ENCODE assay signal across 10 mouse cellular contexts in the genomic region with DNA sequence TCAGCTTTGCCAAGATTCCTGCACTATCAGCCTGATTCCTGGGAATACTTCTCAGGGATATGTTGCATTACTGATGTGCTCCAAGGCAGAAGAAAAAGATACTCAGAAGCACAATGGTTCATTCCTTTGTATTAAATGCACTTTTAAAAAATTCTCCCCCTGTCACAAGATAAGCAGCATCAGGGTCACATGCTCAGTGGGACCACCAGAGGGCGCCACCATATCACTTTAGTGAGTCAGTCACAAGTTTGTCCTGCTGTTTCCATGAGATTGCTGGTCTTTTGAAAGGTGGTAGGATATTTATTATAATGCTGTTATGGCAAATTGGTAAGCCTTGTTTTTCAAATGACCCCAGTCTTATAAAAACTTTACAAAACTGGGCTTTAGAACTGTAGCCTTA. TPM values are rescaled to one million over a fixed set of nuclear protein-coding genes. Genes with fewer than 3 reads are reported as not detected.
A peak's percentile ranks its signal among the peaks of the same experiment; 100 is the strongest.
DNase-seq lines count a peak whose midpoint lies in the region; ATAC-seq and TF ChIP-seq lines count a peak whose summit lies in the region.
"Had no signal": no experiment of that assay in that cellular context is flagged by ENCODE, and none has a peak within 500 bp of the region (broad histone marks: within the 10 kb centered on the region; RNA-seq: fewer than 3 reads in every experiment).

No protein-coding gene starts in this region.

- POLR2A ChIA-PET in Patski (lab: Charles Lee), result no interaction called here

- CTCF ChIA-PET in Patski (lab: Charles Lee), result interaction anchor here (1.0 to 1.8 kb wide), 4 partner anchors 10 to 88 kb away, joined by 4 to 5 read pairs (median 4); no protein-coding TSS in a partner anchor

- no peaks in the 10 kb centered on the region for H3K4me1 ChIP-seq in intestine, postnatal 0 days (replicated peaks; ENCODE audit: control insufficient read depth, insufficient read depth, low read length)
- H3K4me1 ChIP-seq in intestine, embryonic 15.5 days (replicated peaks), result no peaks in the 10 kb centered on the region

- WGBS in intestine, postnatal 0 days, result 3% methylated on average over 1 of the region's 1 CpGs
- 0% methylated on average over 1 of the region's 1 CpGs for WGBS in intestine, embryonic 15.5 days

- H3K9me3 ChIP-seq in intestine, postnatal 0 days (ENCODE audit: control insufficient read depth), result no peaks in the 10 kb centered on the region
- H3K9me3 ChIP-seq in intestine, embryonic 15.5 days, result no peaks in the 10 kb centered on the region

- no peaks in the 10 kb centered on the region for H3K79me2 ChIP-seq in C2C12 (ENCODE audit: control insufficient read depth, insufficient read depth)

- H3ac ChIP-seq in C2C12 (ENCODE audit: control insufficient read depth, insufficient read length, low read depth), result no peak overlapping the region

- no peak overlapping the region for H3K4me2 ChIP-seq in intestine, postnatal 0 days (replicated peaks; ENCODE audit: low read depth)
- H3K4me2 ChIP-seq in intestine, embryonic 15.5 days (replicated peaks), result no peak overlapping the region

- no peaks in the 10 kb centered on the region for H3K36me3 ChIP-seq in intestine, postnatal 0 days (ENCODE audit: control insufficient read depth, insufficient read depth)
- H3K36me3 ChIP-seq in intestine, embryonic 15.5 days, result no peaks in the 10 kb centered on the region
- peaks cover 9% of the 10 kb centered on the region for H3K36me3 ChIP-seq in C2C12 (ENCODE audit: control insufficient read depth, insufficient read depth)

- no peak overlapping the region for H3K27ac ChIP-seq in intestine, postnatal 0 days (ENCODE audit: low read depth, low read length)
- H3K27ac ChIP-seq in intestine, embryonic 15.5 days, result no peak overlapping the region

- no peak overlapping the region for H3K4me3 ChIP-seq in intestine, postnatal 0 days (ENCODE audit: low read depth, low read length)
- no peak overlapping the region for H3K4me3 ChIP-seq in intestine, embryonic 15.5 days (replicated peaks)
- H3K4me3 ChIP-seq in C2C12 (ENCODE audit: insufficient read depth, poor library complexity, severe bottlenecking), result no peak overlapping the region

- no peak for DNase-seq in Patski (ENCODE audit: low read depth, low spot score)
- DNase-seq in cerebellum, postnatal 36 days, result peak; percentile 53 to 58
- DNase-seq in kidney, postnatal 14 days, result peak; percentile 31

- peak; percentile 74 for TF ChIP-seq CTCF in intestine, postnatal 0 days (IDR thresholded peaks at IDR 0.05; ENCODE audit: low read depth)
- peak; percentile 8 for TF ChIP-seq CTCF in C2C12 (IDR thresholded peaks at IDR 0.05; ENCODE audit: control insufficient read depth, insufficient read depth, insufficient read length)
- peak; percentile 79 for TF ChIP-seq CTCF in Patski (IDR thresholded peaks at IDR 0.05)

- no peak for ATAC-seq in intestine, postnatal 0 days
- no peak for ATAC-seq in intestine, embryonic 15.5 days
- no peak for ATAC-seq in Patski
- ATAC-seq in megakaryocyte-erythroid progenitor cell, adult 5-6 weeks (replicated peaks; ENCODE audit: low FRiP score, low TSS enrichment, poor library complexity, severe bottlenecking), result peak; percentile 73; the same call in 1 of the 2 replicates
- no peak for ATAC-seq in monocyte, adult 5-6 weeks (replicated peaks; ENCODE audit: insufficient number of reproducible peaks, low FRiP score, low TSS enrichment, poor library complexity, severe bottlenecking)

- in situ Hi-C loops in Patski (cut with MboI; ENCODE audit: low pct_unique_long_range_greater_than_20kb), result no loop called here

- no peaks in the 10 kb centered on the region for H3K79me3 ChIP-seq in C2C12 (ENCODE audit: low read depth)

- H3K27me3 ChIP-seq in intestine, postnatal 0 days (replicated peaks; ENCODE audit: control insufficient read depth, insufficient read depth, low read length), result no peaks in the 10 kb centered on the region
- H3K27me3 ChIP-seq in intestine, embryonic 15.5 days (replicated peaks), result no peaks in the 10 kb centered on the region
- no peaks in the 10 kb centered on the region for H3K27me3 ChIP-seq in C2C12 (ENCODE audit: control insufficient read depth, insufficient read depth, insufficient read length)
- H3K27me3 ChIP-seq in Patski, result peaks cover 41% of the 10 kb centered on the region

- H3K9ac ChIP-seq in intestine, postnatal 0 days (ENCODE audit: low read depth, low read length), result no peak overlapping the region
- no peak overlapping the region for H3K9ac ChIP-seq in intestine, embryonic 15.5 days

TF ChIP-seq in C2C12, 6 proteins besides CTCF, POLR2A, EP300 and RAD21:
- TF ChIP-seq USF1 (IDR thresholded peaks at IDR 0.05; ENCODE audit: low read depth) (no peak), MYOG (IDR thresholded peaks at IDR 0.05; ENCODE audit: control insufficient read depth, extremely low read depth, insufficient read length) (no peak), MYOD1 (IDR thresholded peaks at IDR 0.05; ENCODE audit: control insufficient read depth, insufficient read length, low read depth) (no peak), MAX (IDR thresholded peaks at IDR 0.05) (no peak), CEBPB (IDR thresholded peaks at IDR 0.05; ENCODE audit: low read depth) (no peak), FOSL1 (IDR thresholded peaks at IDR 0.05; ENCODE audit: insufficient read depth, low read length, poor library complexity, severe bottlenecking) (no peak)
TF ChIP-seq in C2C12: peak in this region for 0.

RNA-seq across cellular contexts. Expression of gene Ripply1, which starts 30.3 kb away (rescaled TPM):
- not detected in 2 replicates for polyA plus RNA-seq in intestine, postnatal 0 days (2015; fragmentation: Nextera tagmentation; extraction: Ambion mirVana)
- polyA plus RNA-seq in intestine, embryonic 15.5 days (2015; fragmentation: Nextera tagmentation; extraction: Ambion mirVana), result not detected in 2 replicates
- not detected for polyA plus RNA-seq in C2C12 (2012; fragmentation: generic; extraction: Trizol)
- 13.6 TPM for polyA plus RNA-seq in Patski (2021)
- total RNA-seq in megakaryocyte-erythroid progenitor cell, adult 5-6 weeks (2014; fragmentation: Nextera tagmentation), result not detected in 2 replicates
- not detected in 2 replicates for total RNA-seq in megakaryocyte-erythroid progenitor cell, adult 5-6 weeks (2017)
- total RNA-seq in monocyte, adult 5-6 weeks (2017), result not detected in 3 replicates
- polyA plus RNA-seq: lung, embryonic 16.5 days had no signal

RNA-seq across cellular contexts. Expression of gene Gm15013, which starts 37.6 kb away (rescaled TPM):
- 0.17 and 0.39 TPM in 2 replicates for polyA plus RNA-seq in intestine, postnatal 0 days (2015; fragmentation: Nextera tagmentation; extraction: Ambion mirVana)
- polyA plus RNA-seq in intestine, embryonic 15.5 days (2015; fragmentation: Nextera tagmentation; extraction: Ambion mirVana), result 0.25 and 0.29 TPM in 2 replicates
- polyA plus RNA-seq in C2C12 (2012; fragmentation: generic; extraction: Trizol) (0.09 TPM), Patski (2021) (0.47 TPM)
- total RNA-seq in megakaryocyte-erythroid progenitor cell, adult 5-6 weeks (2014; fragmentation: Nextera tagmentation), result not detected in 2 replicates
- total RNA-seq in megakaryocyte-erythroid progenitor cell, adult 5-6 weeks (2017), result 0.50 TPM in 1 of 2 replicates, not detected in the other
- 0.57 TPM in 1 of 3 replicates, not detected in the others for total RNA-seq in monocyte, adult 5-6 weeks (2017)
- polyA plus RNA-seq: frontal cortex, adult 2 months had no signal

RNA-seq across cellular contexts. Expression of gene Cldn2, which starts 48.8 kb away (rescaled TPM):
- 182 and 193 TPM in 2 replicates for polyA plus RNA-seq in intestine, postnatal 0 days (2015; fragmentation: Nextera tagmentation; extraction: Ambion mirVana)
- polyA plus RNA-seq in intestine, embryonic 15.5 days (2015; fragmentation: Nextera tagmentation; extraction: Ambion mirVana), result 54.1 and 59.8 TPM in 2 replicates
- not detected for polyA plus RNA-seq in C2C12 (2012; fragmentation: generic; extraction: Trizol)
- polyA plus RNA-seq in Patski (2021), result 119 TPM
- not detected in 2 replicates for total RNA-seq in megakaryocyte-erythroid progenitor cell, adult 5-6 weeks (2014; fragmentation: Nextera tagmentation)
- total RNA-seq in megakaryocyte-erythroid progenitor cell, adult 5-6 weeks (2017), result not detected in 2 replicates
- not detected in 3 replicates for total RNA-seq in monocyte, adult 5-6 weeks (2017)

Comparison
In these comparisons a context has a peak if more than half of its experiments do, and no peak if none do; other contexts are left out.
1. CTCF ChIP-seq: peak in every context shown above with its lines; median percentile 79 in Patski; 74 in intestine, postnatal 0 days; 8 in C2C12.
2. RNA of gene Ripply1, which starts 30.3 kb away (polyA plus RNA-seq): 13.6 TPM in Patski (single experiment); not detected in intestine, embryonic 15.5 days, not detected in intestine, postnatal 0 days and not detected in C2C12 (single experiment); every median in the first group is over 10 times any median in the second.
3. RNA of gene Cldn2, which starts 48.8 kb away (polyA plus RNA-seq): 182 to 193 TPM in intestine, postnatal 0 days, 119 TPM in Patski (single experiment) and 54.1 to 59.8 TPM in intestine, embryonic 15.5 days; not detected in C2C12 (single experiment); every median in the first group is over 10 times any median in the second.